Mouse (Mus musculus) heart, postnatal 14 days (tissue): ENCODE results near the gene Pld4. TPM values are rescaled to one million over a fixed set of nuclear protein-coding genes. Genes with fewer than 3 reads are reported as not detected.

ENCODE experiments used
- microRNA-seq, 2 experiments: library from miRNA; unstranded; fragments of <30 nt; microRNA quantifications; one replicate each; pipeline ENCODE4 v1.2.0; 2021 to 2022
- total RNA-seq, 2 experiments: library from RNA; stranded (reverse); gene quantifications; 2 replicates each; pipeline ENCODE4 v1.2.3; 2021

Gene Pld4
- total RNA-seq, 2 experiments from 2014 or later: 6.3 to 8.0 TPM

Small RNA genes within 50 kb of the gene (microRNA-seq; reads per million reads assigned to microRNA genes)
- 0.27 to 5.2 reads per million in 2 experiments for gene Mir6940

Other genes with a start within 250 kb of the Pld4 start
- not detected for gene Tmem179, start 243.9 kb upstream of the Pld4 start, total RNA-seq
- gene Inf2, start 171.9 kb upstream of the Pld4 start, total RNA-seq: 10 to 100 TPM; 19.8 to 21.5 TPM
- gene Adssl1, start 140.6 kb upstream of the Pld4 start, total RNA-seq: 100 to 1,000 TPM; 119 to 129 TPM
- 10 to 100 TPM; 25.4 to 30.9 TPM for gene Siva1, start 116.0 kb upstream of the Pld4 start, total RNA-seq
- gene Akt1, start 85.8 kb upstream of the Pld4 start, total RNA-seq: 100 to 1,000 TPM; 217 to 237 TPM
- 1 to 10 TPM; 5.8 to 7.2 TPM for gene Zbtb42, start 81.8 kb upstream of the Pld4 start, total RNA-seq
- 1 to 10 TPM; 8.6 to 9.9 TPM for gene Cep170b, start 40.2 kb upstream of the Pld4 start, total RNA-seq
- 10 to 100 TPM; 14.5 to 19.5 TPM for gene Ahnak2, start 42.0 kb downstream of the Pld4 start, total RNA-seq
- gene Clba1, start 48.3 kb downstream of the Pld4 start, total RNA-seq: 1 to 10 TPM; 1.9 to 2.2 TPM
- gene Cdca4, start 68.8 kb downstream of the Pld4 start, total RNA-seq: 10 to 100 TPM in 1 of 2 experiments, 1 to 10 TPM in 1; 7.8 to 12.1 TPM
- gene Gpr132, start 107.6 kb downstream of the Pld4 start, total RNA-seq: 1 to 10 TPM in 1 of 2 experiments, under 1 TPM in 1; 0.22 to 2.0 TPM
- 10 to 100 TPM; 32.1 to 32.4 TPM for gene Jag2, start 169.1 kb downstream of the Pld4 start, total RNA-seq
- 1 to 10 TPM; 8.3 to 8.6 TPM for gene Nudt14, start 181.5 kb downstream of the Pld4 start, total RNA-seq
- gene Btbd6, start 215.8 kb downstream of the Pld4 start, total RNA-seq: 10 to 100 TPM; 16.8 TPM
- 10 to 100 TPM; 28.3 to 28.8 TPM for gene Brf1, start 240.0 kb downstream of the Pld4 start, total RNA-seq